Mouse (Mus musculus) kidney, adult 9 months (tissue): ENCODE results near the gene Serf1.
"Not testable (repeated sequence)": the region's sequence is repeated elsewhere in the genome, so short reads cannot be mapped to it uniquely, and the experiment has no call there.

ENCODE experiments used
- DNase-seq: peaks from one replicate; pipeline ENCODE4 v3.0.0; 2022

Serf1 gene

DNA sequence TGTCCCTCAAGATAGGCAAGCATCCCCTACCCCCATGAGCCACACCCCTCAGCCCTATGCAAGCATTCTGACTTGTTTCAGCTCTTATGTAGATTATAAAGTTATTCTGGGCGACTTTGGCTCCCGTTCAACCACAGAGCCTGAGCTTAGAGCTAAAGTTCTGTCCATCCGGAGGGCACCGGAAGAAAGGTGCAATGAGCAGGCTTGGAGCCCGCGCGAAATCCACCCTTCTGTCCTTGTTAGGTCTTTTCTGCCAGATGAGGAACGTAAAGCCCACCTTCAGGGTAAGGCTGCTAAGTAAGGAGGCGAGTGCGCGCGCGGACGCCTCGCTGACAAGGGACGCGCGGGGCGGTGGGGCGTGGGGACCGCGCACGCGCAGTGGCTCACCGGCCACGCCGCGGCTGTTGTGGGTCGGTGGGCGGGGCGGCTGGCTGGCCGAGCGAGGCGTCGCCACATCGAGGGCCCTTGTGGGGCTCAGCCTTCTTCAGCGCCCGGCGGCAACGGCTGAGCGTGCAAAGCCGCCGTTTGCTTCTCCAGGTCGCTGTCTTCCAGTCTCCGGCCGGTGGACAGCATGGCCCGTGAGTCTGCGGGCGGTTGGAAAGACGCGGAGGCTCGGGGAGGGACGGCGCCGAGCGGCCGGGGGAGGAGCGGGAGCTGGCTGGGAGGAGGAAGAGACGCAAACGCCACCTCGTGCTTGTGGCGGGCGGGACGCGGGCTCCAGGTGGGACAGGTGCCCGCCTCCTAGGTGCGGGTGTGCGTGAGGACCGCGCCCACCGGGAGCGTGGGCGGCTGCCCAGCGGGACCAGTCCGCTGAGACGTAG lies at the start of gene Serf1:
Gene Serf1, plus strand, starts transcription at position 361 of the 821 bp plus-strand sequence.
- DNase-seq, result peak; percentile 73

DNA sequence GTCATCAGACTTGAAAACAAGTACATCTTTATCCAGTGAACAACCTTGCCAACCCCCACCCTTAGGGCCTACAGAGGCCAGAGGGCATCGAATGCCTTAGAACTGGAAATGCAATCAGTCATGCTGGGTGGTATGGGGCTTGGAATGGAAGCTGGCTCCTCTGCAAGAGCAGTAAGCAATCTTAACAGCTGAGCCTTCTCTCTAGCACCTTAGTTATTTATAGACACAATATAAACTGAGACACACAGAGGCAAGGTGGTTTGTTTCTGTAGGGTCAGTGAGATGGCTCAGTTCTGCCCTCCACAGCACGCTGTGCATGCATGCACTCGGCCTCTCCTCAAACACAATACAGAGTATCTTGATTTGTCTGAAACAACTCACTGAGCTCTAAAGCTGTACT lies 43.9 kb upstream of the Serf1 start:
- no peak for DNase-seq

DNA sequence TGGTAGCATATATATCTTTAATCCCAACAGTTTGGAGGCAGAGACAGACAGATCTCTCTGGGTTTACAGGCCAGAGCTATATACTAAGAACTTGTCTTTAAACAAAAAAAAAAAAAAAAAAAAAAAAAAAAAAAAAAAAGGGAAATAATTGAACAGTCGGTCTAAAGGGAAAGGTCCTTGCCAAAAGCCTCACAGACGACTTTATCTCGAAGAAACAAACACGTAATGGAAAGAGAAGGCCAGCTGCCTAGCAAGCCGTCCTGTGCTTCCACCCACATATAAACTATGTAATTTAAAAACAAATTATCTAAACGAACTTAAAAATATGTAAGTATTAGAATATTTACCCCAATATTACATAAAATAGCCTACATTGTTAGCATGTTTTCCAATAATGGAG lies 40.0 kb upstream of the Serf1 start:
- no peak for DNase-seq

DNA sequence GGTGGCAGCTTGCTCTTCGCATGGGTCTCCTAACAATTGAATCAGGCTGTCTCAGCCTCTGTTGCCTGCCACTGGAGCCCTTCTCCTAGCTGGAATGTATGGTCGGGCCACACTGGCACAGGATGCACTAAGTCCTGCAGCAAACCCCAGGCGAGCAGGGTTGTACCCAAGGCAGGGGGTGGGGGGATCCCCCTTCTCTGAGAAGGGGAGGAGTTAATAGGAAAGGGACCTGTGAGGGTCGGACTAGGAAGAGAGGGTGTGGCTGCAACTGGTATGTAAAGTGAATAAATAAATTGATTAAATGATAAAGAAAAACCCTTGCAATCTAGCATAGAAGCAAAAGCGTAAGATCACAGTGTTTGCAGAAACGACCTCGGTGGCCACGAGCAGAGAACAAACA lies 36.3 kb upstream of the Serf1 start:
- DNase-seq, result no peak

DNA sequence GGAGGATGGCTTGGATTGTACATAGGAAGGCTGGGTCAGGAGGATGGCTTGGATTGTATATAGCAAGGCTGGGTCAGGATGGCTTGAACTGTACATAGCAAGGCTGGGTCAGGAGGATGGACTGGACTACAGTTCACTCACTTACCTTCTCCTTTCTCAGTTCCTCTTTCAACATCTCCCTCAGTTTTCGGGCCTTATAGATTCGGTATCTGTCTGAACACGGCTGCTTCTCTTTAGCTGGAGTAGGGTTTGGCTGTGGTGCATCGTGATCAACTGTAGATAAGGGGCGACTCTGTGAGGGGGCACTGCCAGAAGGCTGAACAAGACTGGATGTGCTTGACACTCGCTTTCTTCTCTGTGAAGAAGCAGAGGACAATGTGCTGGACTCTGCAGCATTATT lies 9.0 kb upstream of the Serf1 start:
- DNase-seq, result no peak

DNA sequence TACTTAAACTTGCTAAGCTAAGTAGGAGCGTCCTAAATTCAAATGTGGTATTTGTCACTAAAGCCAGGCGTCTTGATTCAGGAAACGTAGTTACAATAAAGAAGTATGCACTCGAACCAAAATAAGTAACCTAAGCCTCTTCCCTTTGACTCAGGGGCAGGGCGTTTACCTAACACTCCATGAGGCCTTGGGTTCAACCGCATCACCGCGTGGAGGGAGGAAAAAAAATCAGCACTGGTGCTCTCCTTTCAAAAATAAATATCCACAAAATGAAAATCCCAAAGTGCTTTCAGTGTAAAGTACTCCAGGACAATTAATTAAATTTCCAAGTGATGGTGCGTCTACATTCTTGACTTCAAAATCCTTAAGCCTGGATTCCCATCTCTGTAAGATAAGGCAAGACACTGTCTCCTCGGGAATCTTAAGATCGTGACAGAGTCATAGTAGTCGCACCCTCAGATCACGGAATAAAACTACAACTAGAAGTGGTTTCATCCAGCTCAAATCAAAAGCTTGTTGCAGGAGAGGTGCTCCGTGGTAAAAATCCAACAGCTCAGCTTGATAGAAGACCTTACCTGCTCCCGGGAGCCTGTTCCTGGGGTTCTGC lies 4.7 kb upstream of the Serf1 start:
- DNase-seq, result no peak

DNA sequence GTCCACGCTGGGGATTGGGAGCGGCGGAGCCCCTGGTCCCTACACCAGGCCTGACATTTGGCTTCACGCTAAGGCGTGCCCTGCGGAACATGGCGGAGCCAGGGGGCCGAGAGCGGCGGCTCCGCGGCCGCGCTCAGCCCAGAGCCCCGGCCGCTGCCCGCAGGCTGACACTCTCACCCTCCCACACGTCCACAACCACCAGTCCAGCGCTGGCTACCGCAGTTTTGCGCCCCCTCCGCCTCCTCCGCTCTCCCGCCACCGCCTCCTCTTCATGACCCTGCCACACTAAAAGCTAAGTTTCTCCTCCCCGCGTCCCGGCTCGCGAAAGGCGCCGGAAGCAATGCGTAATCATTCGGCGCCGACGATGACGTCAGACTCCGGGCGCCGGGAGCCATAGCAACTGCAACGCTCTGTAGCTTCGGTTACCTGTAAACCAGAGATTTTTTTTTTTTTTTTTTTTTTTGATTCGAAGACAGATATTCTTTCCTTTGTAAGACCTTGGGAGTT lies 4.0 kb upstream of the Serf1 start, which contains the start of gene Bdp1:
Gene Bdp1, minus strand, starts transcription at position 323 of the 507 bp plus-strand sequence.
- DNase-seq, result peak; percentile 95

DNA sequence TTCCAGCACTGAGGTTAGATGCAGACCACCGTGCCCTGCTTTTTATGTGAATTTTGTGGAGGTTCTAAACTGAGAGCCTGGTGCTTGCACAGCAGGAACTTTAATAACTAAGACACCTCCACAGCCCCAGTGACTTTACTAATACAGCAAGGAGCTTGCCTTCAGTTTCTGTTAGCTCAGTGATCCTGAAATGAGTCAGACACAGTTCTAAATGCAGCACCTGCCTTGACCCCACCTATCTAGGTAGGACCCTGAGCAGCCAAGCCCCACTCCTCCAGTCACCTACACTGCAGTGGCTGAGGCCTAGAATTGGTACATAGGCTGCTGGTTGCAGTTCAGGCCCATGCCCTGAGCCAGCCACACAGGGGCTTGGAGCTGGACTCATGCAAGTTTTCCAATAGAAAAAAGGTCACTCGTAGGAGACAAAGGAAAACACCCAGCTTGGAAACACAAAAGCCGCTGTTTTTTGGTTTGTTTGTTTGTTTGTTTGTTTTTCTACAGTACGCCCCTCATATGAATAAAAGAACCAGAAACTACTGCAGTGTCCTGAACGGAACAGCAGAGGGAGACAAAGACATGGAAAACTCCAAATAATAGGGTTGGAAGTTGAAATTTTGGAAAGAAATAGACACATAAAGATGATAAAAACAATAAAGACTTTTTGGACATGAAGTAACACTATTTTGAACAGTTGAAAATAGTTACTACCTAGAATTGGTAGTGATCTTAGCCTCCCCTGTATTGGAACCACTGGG lies 4.6 kb downstream of the Serf1 start:
- DNase-seq, result peak; percentile 34

DNA sequence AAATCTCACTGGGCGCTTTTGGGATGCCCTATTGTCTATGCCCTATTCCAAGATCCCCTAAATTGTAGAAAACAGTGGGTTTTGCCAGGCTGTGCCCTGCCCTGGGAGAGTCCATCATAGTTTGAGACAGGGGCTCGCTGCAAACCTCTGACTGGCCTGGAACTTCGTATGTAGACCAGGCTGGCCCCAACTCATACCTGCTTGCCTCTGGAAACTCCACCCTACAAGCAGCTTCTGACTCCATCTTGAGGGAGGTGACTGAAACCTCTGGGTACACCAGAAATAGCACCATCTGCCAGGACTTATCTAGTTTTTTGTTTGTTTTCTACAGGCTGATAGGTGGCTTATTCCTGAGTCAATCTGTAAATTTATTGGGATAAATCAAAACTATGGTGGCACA lies 16.2 kb downstream of the Serf1 start:
- DNase-seq, result no peak

DNA sequence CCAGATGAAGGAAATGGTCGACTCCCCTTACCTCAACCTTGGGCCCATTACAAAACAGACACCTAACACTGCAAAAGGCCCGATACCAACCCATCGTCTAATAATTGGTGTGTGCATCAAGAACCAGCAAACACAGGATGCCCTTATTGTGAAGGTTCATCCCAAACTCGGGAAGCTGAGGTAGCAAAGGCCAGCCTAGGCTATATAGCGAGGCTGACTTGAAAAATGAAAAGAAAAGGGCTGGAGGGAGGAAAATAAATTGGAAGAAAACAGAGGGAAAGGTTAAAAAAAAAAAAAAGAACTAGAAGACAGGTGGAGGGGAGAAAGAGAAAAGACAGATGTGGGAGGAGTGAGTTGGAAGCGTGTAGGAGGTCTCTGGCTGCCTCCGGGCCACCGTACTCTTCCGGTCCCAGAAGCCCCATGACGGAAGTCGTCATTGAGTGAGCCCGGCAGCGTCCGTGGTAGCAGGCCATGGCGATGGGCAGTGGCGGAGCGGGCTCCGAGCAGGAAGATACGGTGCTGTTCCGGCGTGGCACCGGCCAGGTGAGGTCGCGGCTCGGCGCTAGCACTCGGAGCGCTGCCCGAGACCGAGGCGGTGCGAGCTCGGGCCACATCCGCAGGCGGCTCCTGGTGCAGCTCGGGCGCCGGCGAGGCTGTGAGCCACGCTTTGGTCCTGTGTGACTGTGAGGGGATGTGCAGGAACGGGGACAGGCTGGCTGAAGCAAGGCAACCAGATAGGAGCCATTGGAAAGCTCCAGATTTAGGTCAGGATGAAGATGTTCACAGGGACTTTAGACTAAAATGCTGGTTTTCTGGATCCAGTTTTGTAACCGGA lies 16.8 kb downstream of the Serf1 start, which contains the start of gene Smn1:
Gene Smn1, plus strand, starts transcription at position 430 of the 835 bp plus-strand sequence.
- DNase-seq, result peak; percentile 96

DNA sequence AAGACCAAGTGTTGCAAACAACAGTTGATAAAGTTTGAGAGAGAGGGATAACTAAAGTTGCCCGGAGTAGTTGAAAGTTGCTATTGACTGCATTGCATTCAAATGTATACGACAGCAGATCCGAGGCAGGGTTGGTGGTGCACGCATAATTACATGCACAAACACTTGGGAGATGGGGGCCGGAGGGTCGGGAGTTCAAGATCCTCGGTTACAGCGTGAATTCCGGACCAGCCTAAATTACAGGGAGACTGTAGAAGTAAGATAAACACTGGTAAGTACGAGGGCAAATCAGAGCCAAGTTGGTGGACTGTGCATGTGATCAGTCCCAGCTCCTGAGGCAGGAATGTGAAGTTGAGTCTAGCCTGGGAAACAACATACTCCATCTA lies 17.4 kb downstream of the Serf1 start:
- no peak for DNase-seq

DNA sequence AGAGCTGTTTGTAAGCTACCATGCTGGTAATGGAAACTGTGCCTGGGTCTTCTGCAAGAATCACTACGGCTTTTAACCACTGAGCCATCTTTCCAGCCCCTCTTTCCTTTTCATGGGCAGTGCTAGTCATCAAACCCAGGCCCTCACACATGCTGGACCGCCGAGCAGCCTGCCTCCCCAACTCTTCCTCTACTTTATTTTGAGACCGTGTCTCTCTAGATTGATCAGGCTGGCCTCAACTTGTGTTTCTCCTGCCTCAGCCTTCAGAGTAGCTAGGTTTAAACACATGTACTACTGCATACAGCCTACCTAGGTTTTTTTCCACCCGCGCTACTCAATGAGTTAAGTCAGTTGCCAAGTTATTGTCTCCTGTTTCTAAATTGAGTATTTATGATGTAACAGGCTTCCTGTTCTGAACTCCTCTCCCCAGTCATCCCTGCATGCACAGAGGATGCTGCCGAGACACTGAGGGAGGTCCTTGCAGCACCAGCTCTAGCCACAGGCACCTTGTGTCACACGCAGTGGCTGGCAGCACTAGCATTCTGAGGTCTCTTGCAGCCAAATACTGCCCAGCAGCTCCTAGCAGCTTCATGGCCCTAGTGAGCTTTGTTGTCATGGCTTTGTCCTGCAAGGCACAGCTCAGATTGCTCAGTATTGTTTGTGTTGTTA lies 34.0 kb downstream of the Serf1 start:
- no peak for DNase-seq

DNA sequence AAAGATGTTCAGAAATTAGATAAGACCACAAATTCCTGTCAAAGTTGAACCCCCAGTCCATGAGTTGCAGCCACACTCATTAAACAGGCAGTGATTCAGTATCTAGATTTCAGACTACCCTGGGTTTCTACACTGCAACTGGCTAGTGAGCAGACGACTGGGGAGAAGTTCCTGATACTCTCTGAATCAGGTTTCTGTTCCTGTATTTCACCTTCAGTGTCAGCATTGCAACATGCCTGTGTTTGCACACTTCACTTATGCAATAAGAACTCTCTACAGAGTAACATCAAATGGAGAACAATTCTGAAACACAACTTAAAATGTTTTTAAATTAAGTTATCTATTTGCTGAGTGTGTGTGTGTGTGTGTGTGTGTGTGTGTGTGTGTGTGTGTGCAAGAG lies 44.8 kb downstream of the Serf1 start:
- DNase-seq, result no peak

DNA sequence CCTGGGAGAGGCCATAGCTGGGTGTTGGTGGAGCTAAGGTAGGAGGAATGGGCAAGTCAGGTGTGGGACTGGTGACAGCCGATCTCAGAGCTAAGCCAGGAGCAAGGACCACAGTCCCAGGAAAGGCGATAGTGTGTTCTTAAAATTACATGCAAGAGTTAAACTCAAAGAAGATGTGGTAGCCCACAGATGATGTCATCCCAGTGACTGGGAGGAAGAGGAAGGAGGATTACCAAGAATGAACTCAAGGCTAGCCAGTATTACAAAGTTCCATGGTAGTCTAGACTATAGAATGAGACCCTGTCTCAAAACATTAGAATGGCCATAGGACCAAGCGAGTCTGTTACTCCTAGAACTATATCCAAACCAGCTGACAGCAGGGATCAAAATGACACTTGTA lies 48.8 kb downstream of the Serf1 start:
- DNase-seq, result no peak

DNA sequence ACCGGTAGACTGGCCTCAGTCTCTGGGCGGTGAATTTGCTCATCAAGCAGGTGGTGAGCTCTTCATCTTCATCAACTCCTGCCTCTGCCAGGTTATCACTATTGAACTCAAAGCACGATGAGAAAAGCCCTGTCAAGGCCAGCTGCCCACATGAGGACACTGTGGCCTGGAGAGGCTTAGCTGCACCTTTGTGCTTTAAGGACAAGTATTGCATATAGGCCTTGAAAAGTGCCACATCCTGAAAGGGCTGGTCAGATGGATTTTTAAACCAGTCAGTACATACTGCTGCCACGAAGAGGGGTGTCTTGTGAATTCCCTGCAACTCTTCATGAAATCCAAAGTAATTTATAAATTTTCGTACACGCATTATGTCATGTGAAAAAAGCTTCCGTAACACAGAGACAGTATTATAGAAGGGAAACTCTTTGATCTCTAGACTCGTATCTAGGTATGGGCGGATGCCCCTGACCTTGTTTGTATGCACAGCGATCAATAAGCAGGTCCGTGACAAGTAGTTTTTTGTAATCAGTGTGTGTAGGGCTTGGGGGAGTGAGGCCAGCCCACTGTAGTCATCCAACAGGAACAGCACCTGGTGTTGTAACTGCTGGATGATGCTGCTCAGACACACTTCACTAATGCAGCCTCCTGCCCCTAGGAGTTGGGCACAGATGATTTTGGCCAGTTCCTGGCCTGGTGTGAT lies 53.5 kb downstream of the Serf1 start:
- not testable (repeated sequence) for DNase-seq

DNA sequence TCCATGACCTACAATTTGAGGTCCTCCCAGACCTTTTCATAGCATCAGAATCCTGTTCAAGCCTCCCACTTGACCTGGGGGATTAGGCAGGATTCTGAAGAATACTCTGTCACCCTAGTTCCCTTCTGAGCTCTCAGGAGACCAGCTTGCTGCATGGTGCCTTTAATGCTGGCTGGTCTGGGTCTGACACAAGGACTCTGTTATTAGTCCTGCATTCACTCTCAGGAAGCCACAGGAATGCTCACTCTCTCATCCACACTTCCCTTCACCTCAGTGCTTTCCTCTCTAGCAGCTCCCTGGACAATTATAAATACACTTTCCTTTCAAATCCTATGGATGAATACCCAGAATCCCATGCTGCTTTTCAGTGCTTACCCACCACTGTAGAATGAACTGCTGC lies 54.7 kb downstream of the Serf1 start:
- DNase-seq, result not testable (repeated sequence)
